Mouse (Mus musculus) heart, postnatal 0 days (tissue): ENCODE measurements around the gene Ucma.

Experiments used
- CTCF ChIP-seq: IDR thresholded peaks from 2 replicates; pipeline ENCODE4 v1.5.1; 2016; ENCODE audit warnings: antibody characterized with exemption, control low read depth, low read depth
- EP300 ChIP-seq: IDR thresholded peaks from 2 replicates; pipeline ENCODE4 v1.6.1; 2016; ENCODE audit warnings: antibody characterized with exemption, low read depth

GRCm38 (mm10) chr2:4998905-4999304 is 23.0 kb downstream of the Ucma start:
- TF ChIP-seq CTCF (peak; percentile 32; the same call in 1 of the 2 replicates), EP300 (no peak)
